Mouse (Mus musculus) adrenal gland, adult (tissue): Measurements from ENCODE around the gene Cdh6.

Experiments used
- DNase-seq, 2 experiments: peaks; one replicate each; pipeline ENCODE4 v3.0.0; 2022 to 2023; ENCODE audit warnings: low spot score in 1 of 2; ENCODE audit not compliant: inconsistent age in 2 of 2

The Cdh6 gene

GRCm38 (mm10) chr15:13173071-13173778 is at the start of gene Cdh6:
TSS of gene Cdh6 (minus strand) at chr15:13173675.
- peak; percentile 65 to 92 for DNase-seq

- no peak for DNase-seq
Measured at GRCm38 (mm10) chr15:13219727-13220454, 46.4 kb upstream of the Cdh6 start.

GRCm38 (mm10) chr15:13217800-13218199 is 44.3 kb upstream of the Cdh6 start:
- DNase-seq: no peak

- DNase-seq: no peak
Measured at GRCm38 (mm10) chr15:13217161-13217560, 43.7 kb upstream of the Cdh6 start.

GRCm38 (mm10) chr15:13212956-13213355 is 39.5 kb upstream of the Cdh6 start:
- no peak for DNase-seq

- no peak for DNase-seq
Measured at GRCm38 (mm10) chr15:13212027-13212685, 38.7 kb upstream of the Cdh6 start.

GRCm38 (mm10) chr15:13210186-13210585 is 36.7 kb upstream of the Cdh6 start:
- DNase-seq: no peak

GRCm38 (mm10) chr15:13208716-13209115 is 35.2 kb upstream of the Cdh6 start:
- no peak for DNase-seq

GRCm38 (mm10) chr15:13196237-13196636 is 22.8 kb upstream of the Cdh6 start:
- no peak for DNase-seq

- DNase-seq: no peak
Measured at GRCm38 (mm10) chr15:13194048-13194447, 20.6 kb upstream of the Cdh6 start.

- no peak for DNase-seq
Measured at GRCm38 (mm10) chr15:13193076-13193475, 19.6 kb upstream of the Cdh6 start.

GRCm38 (mm10) chr15:13183661-13184060 is 10.2 kb upstream of the Cdh6 start:
- no peak for DNase-seq

GRCm38 (mm10) chr15:13181430-13181829 is 8.0 kb upstream of the Cdh6 start:
- DNase-seq: no peak

GRCm38 (mm10) chr15:13181014-13181413 is 7.5 kb upstream of the Cdh6 start:
- peak in 1 of 2 experiments; percentile 55 for DNase-seq

GRCm38 (mm10) chr15:13175978-13176377 is 2.5 kb upstream of the Cdh6 start:
- peak in 1 of 2 experiments; percentile 53 for DNase-seq

- DNase-seq: peak in 1 of 2 experiments; percentile 40
Measured at GRCm38 (mm10) chr15:13174618-13174980, 1.1 kb upstream of the Cdh6 start.

- peak in 1 of 2 experiments; percentile 66 for DNase-seq
Measured at GRCm38 (mm10) chr15:13173840-13174617, 554 bp upstream of the Cdh6 start.

GRCm38 (mm10) chr15:13172365-13173070 is 957 bp downstream of the Cdh6 start:
- peak in 1 of 2 experiments; percentile 81 for DNase-seq

- DNase-seq: peak in 1 of 2 experiments; percentile 73
Measured at GRCm38 (mm10) chr15:13171486-13172364, 1.8 kb downstream of the Cdh6 start.
